Mouse (Mus musculus) brain, embryonic 14.5 days (tissue): ENCODE data around the gene Ctr9.

ENCODE experiments used
- CTCF ChIP-seq: fragments of 200-500 bp; IDR thresholded peaks from 2 replicates; pipeline ENCODE4 v1.5.1; 2012; ENCODE audit warnings: inconsistent platforms, mild to moderate bottlenecking, moderate library complexity, borderline replicate concordance; ENCODE audit not compliant: insufficient read depth, insufficient read length; ENCODE audit errors: extremely low read depth
- POLR2A ChIP-seq: fragments of 200-500 bp; IDR thresholded peaks from 2 replicates; pipeline ENCODE4 v1.6.1; 2012; ENCODE audit warnings: mild to moderate bottlenecking, inconsistent platforms, borderline replicate concordance; ENCODE audit not compliant: poor library complexity, insufficient read depth, insufficient read length, severe bottlenecking; ENCODE audit errors: extremely low read depth

DNA sequence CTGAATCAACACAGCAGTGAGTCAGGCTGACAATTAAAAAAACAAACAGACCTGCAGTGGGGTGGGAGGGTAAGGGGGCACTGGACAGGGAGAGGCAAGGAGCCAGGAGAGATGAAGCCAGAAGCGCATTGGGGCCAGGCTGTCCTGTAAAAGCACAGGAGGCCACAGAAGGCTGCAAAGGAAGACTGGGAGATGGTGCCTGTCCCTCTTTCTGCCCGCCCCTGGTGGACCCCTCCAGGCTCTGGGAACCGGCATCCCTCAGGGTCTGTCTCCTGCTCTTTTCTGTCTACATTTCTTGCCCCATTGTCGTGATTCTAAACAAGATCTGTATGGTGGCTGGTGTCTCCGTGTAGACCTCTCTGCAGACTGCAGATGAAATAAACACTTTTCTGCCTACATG is 13.0 kb upstream of the Ctr9 start:
- TF ChIP-seq POLR2A = no peak
- no peak for TF ChIP-seq CTCF
